11 mouse cellular contexts compared by ENCODE assay signal in genomic region chr7:143155257-143155656, GRCm38 (mm10). TPM values are rescaled to one million over a fixed set of nuclear protein-coding genes. Genes with fewer than 3 reads are reported as not detected.
DNase-seq lines count a peak whose midpoint lies in the region; ATAC-seq and TF ChIP-seq lines count a peak whose summit lies in the region.
"Had no signal": no experiment of that assay in that cellular context is flagged by ENCODE, and none has a peak within 500 bp of the region (broad histone marks: within the 10 kb centered on the region; RNA-seq: fewer than 3 reads in every experiment).

No protein-coding gene starts in this region.

- H3K4me2 ChIP-seq in kidney, embryonic 14.5 days (replicated peaks; ENCODE audit: low read depth, low read length), result no peak overlapping the region

- no peaks in the 10 kb centered on the region for H3K36me3 ChIP-seq in heart, embryonic 10.5 days
- H3K36me3 ChIP-seq in heart, adult 2 months (ENCODE audit: control insufficient read depth, insufficient read depth, low read length), result no peaks in the 10 kb centered on the region
- no peaks in the 10 kb centered on the region for H3K36me3 ChIP-seq in kidney, embryonic 14.5 days (ENCODE audit: control insufficient read depth, insufficient read depth, low read length)
- H3K36me3 ChIP-seq in E14TG2a.4 (ENCODE audit: insufficient read depth, low read length), result no peaks in the 10 kb centered on the region
- no peaks in the 10 kb centered on the region for H3K36me3 ChIP-seq in limb, embryonic 10.5 days
- H3K36me3 ChIP-seq: liver, embryonic 12.5 days had no signal

- TF ChIP-seq EP300 in heart, adult 2 months (IDR thresholded peaks at IDR 0.05; ENCODE audit: insufficient read depth, low read depth, low read length), result no peak

- TF ChIP-seq CTCF in heart, adult 2 months (IDR thresholded peaks at IDR 0.05), result no peak
- no peak for TF ChIP-seq CTCF in E14TG2a.4 (conservative IDR thresholded peaks at IDR 0.05; ENCODE audit: low read length)

- peaks cover 47% of the 10 kb centered on the region for H3K4me1 ChIP-seq in heart, embryonic 10.5 days
- H3K4me1 ChIP-seq in heart, adult 2 months (ENCODE audit: control insufficient read depth, insufficient read depth, low read length), result peaks cover 1% of the 10 kb centered on the region; the same call in 1 of the 2 replicates
- peaks cover 29% of the 10 kb centered on the region for H3K4me1 ChIP-seq in kidney, embryonic 14.5 days (ENCODE audit: control insufficient read depth, insufficient read depth, low read length)
- peaks cover 25% of the 10 kb centered on the region for H3K4me1 ChIP-seq in E14TG2a.4 (replicated peaks; ENCODE audit: low read depth, low read length)
- peaks cover 51% of the 10 kb centered on the region for H3K4me1 ChIP-seq in limb, embryonic 10.5 days

- H3K4me3 ChIP-seq in heart, embryonic 10.5 days, result 0 out of 2 replicates have a peak overlapping the region, but pooled peaks have one; percentile 47
- no peak overlapping the region for H3K4me3 ChIP-seq in heart, adult 2 months
- no peak overlapping the region for H3K4me3 ChIP-seq in kidney, embryonic 14.5 days (ENCODE audit: low read length)
- peak overlapping the region; percentile 67; the same call in 1 of the 2 replicates for H3K4me3 ChIP-seq in E14TG2a.4 (replicated peaks; ENCODE audit: low read length)
- no peak overlapping the region for H3K4me3 ChIP-seq in limb, embryonic 10.5 days
- H3K4me3 ChIP-seq: left cerebral cortex, adult 2 months; liver, embryonic 12.5 days had no signal

- peak overlapping the region; percentile 90 for H3K27ac ChIP-seq in heart, embryonic 10.5 days
- H3K27ac ChIP-seq in heart, adult 2 months, result no peak overlapping the region
- H3K27ac ChIP-seq in kidney, embryonic 14.5 days (ENCODE audit: low read depth, low read length), result peak overlapping the region; percentile 62; the same call in 1 of the 2 replicates
- peak overlapping the region; percentile 85 for H3K27ac ChIP-seq in limb, embryonic 10.5 days
- H3K27ac ChIP-seq: left cerebral cortex, adult 2 months had no signal

- H3K27me3 ChIP-seq in heart, embryonic 10.5 days (ENCODE audit: insufficient read depth, poor library complexity, severe bottlenecking), result peaks cover 7% of the 10 kb centered on the region; the same call in 1 of the 2 replicates
- H3K27me3 ChIP-seq in heart, adult 2 months (ENCODE audit: control insufficient read depth, insufficient read depth, low read length), result no peaks in the 10 kb centered on the region
- H3K27me3 ChIP-seq in kidney, embryonic 14.5 days (ENCODE audit: control insufficient read depth, insufficient read depth, low read length), result no peaks in the 10 kb centered on the region
- H3K27me3 ChIP-seq in E14TG2a.4 (ENCODE audit: insufficient read depth, low read length), result peaks cover 70% of the 10 kb centered on the region
- H3K27me3 ChIP-seq in limb, embryonic 10.5 days (ENCODE audit: low read depth, poor library complexity, severe bottlenecking), result peaks cover 4% of the 10 kb centered on the region

- no peaks in the 10 kb centered on the region for H3K79me2 ChIP-seq in heart, adult 2 months (replicated peaks; ENCODE audit: control insufficient read depth, insufficient read depth, low read length)

- intact Hi-C loops in heart, adult 2 months (cut with DNase I), result no loop called here

- no peak overlapping the region for H3K9ac ChIP-seq in heart, adult 2 months (ENCODE audit: low read depth, low read length)
- H3K9ac ChIP-seq in kidney, embryonic 14.5 days (ENCODE audit: low read depth, low read length), result no peak overlapping the region
- H3K9ac ChIP-seq: liver, embryonic 12.5 days had no signal

- no peaks in the 10 kb centered on the region for H3K9me3 ChIP-seq in heart, embryonic 10.5 days
- H3K9me3 ChIP-seq in kidney, embryonic 14.5 days (ENCODE audit: control insufficient read depth, low read length), result no peaks in the 10 kb centered on the region
- no peaks in the 10 kb centered on the region for H3K9me3 ChIP-seq in E14TG2a.4 (ENCODE audit: low read length)
- H3K9me3 ChIP-seq in limb, embryonic 10.5 days (replicated peaks), result no peaks in the 10 kb centered on the region
- H3K9me3 ChIP-seq: liver, embryonic 12.5 days had no signal

- WGBS in heart, embryonic 10.5 days, result 51% methylated on average over 5 of the region's 5 CpGs
- WGBS in heart, adult 2 months, result 63% methylated on average over 5 of the region's 5 CpGs
- 39% methylated on average over 5 of the region's 5 CpGs for WGBS in kidney, embryonic 14.5 days
- 48% methylated on average over 5 of the region's 5 CpGs for WGBS in limb, embryonic 10.5 days

- TF ChIP-seq POLR2A in heart, adult 2 months (IDR thresholded peaks at IDR 0.05; ENCODE audit: insufficient read depth, low read depth, low read length), result no peak

- DNase-seq in heart, embryonic 10.5 days (ENCODE audit: low spot score), result no peak
- DNase-seq in heart, adult 2 months, result no peak
- no peak for DNase-seq in kidney, postnatal 10 days
- DNase-seq in limb, embryonic 10.5 days (ENCODE audit: low spot score), result no peak
- no peak for DNase-seq in testis, postnatal 14 days (ENCODE audit: low spot score)

- no peak for ATAC-seq in kidney, embryonic 14.5 days (ENCODE audit: low FRiP score, low TSS enrichment)
- ATAC-seq in megakaryocyte progenitor cell, adult 5-6 weeks (replicated peaks; ENCODE audit: poor library complexity), result no peak
- ATAC-seq: inflammation-experienced regulatory T-cells, adult 6 months; liver, embryonic 12.5 days had no signal

RNA-seq across cellular contexts. Expression of gene Kcnq1, which starts 49.1 kb away (rescaled TPM):
- polyA plus RNA-seq in heart, embryonic 10.5 days (2016; fragmentation: Nextera tagmentation; extraction: Ambion mirVana), result 5.4 and 10.5 TPM in 2 replicates
- 10 to 100 TPM; 32.4 to 34.2 TPM for total RNA-seq in heart, adult 2 months (2021)
- polyA plus RNA-seq in heart, adult 2 months (2012; rRNA removed), result 42.0 and 48.1 TPM in 2 replicates
- 4.0 and 5.4 TPM in 2 replicates for polyA plus RNA-seq in kidney, embryonic 14.5 days (2014; fragmentation: Nextera tagmentation; extraction: Ambion mirVana)
- 0.94 and 1.0 TPM in 2 replicates for polyA plus RNA-seq in limb, embryonic 10.5 days (2016; fragmentation: Nextera tagmentation; extraction: Ambion mirVana)
- total RNA-seq in megakaryocyte progenitor cell, adult 5-6 weeks (2015), result not detected in 2 replicates
- not detected in 2 replicates for total RNA-seq in megakaryocyte progenitor cell, adult 5-6 weeks (2017)

Comparison
In these comparisons a context has a peak if more than half of its experiments do, and no peak if none do; other contexts are left out.
1. H3K4me3 ChIP-seq: peak in heart, embryonic 10.5 days (single experiment) and E14TG2a.4 (single experiment); none in heart, adult 2 months (single experiment), kidney, embryonic 14.5 days (single experiment) and limb, embryonic 10.5 days (single experiment).